Mouse (Mus musculus) erythroblast, embryonic 14.5 days (primary cell): ENCODE results near the gene Prkacb.

ENCODE experiments used
- GATA1 ChIP-seq: IDR thresholded peaks from 2 replicates; pipeline ENCODE4 v1.6.1; 2012; ENCODE audit warnings: low read length, inconsistent platforms, mixed read lengths
- TAL1 ChIP-seq: IDR thresholded peaks from 3 replicates; pipeline ENCODE4 v1.6.1; 2012; ENCODE audit warnings: low read length, inconsistent platforms, mixed read lengths

DNA sequence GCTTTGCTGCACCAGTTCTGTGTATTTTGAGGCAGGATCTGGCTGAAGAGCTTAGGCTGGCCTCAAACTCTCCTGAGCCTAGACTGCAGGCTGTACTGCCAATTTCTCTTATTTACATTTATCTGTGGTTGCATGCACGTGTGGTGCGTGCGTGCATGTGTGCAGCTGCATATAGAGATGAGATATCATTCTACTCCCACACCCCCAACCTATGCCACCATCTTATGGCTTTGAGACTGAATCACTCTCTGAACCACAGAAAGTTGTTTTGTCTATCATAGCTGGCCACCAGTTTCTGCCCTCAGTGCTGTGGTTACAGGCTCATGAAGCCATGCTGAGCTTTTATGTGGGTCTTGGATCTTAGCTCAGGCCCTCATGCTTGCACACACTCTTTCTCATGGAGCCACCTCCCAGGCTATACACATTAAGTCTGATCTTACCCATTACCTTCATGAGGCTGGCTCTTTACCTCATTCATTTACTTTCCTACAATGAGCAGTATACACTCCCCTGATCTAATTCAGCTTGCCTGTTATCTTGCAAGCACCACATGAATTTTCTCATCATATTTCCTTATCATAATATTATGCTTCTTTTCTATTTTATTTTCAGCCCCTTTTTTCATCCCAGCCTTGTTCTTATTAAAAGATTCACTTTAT lies 47.8 kb downstream of the Prkacb start:
- no peak for TF ChIP-seq TAL1
- TF ChIP-seq GATA1: no peak
